Mouse (Mus musculus) forebrain, embryonic 15.5 days (tissue): ENCODE measurements around the gene 3110082J24Rik. TPM values are rescaled to one million over a fixed set of nuclear protein-coding genes. Genes with fewer than 3 reads are reported as not detected.

Experiments
- ATAC-seq: fragments of 200-750 bp; cut with Nextera tagmentation; replicated peaks from 2 replicates; pipeline ENCODE4 v1.8.0; 2017; ENCODE audit warnings: mild to moderate bottlenecking, moderate TSS enrichment, moderate library complexity
- H3K27ac ChIP-seq: fragments of 300-500 bp; sonication (generic); replicated peaks from 2 replicates; pipeline ENCODE4 v1.5.1; 2015; ENCODE audit warnings: mild to moderate bottlenecking, inconsistent platforms
- H3K27me3 ChIP-seq: fragments of 300-500 bp; sonication (generic); 2 replicates; pipeline ENCODE4 v1.6.1; 2015; ENCODE audit warnings: inconsistent platforms
- H3K36me3 ChIP-seq: fragments of 300-500 bp; sonication (generic); 2 replicates; pipeline ENCODE4 v1.6.1; 2015; ENCODE audit warnings: mild to moderate bottlenecking, inconsistent platforms
- H3K4me1 ChIP-seq: fragments of 300-500 bp; sonication (generic); 2 replicates; pipeline ENCODE4 v1.6.1; 2015; ENCODE audit warnings: inconsistent platforms
- H3K4me2 ChIP-seq: fragments of 300-500 bp; sonication (generic); replicated peaks from 2 replicates; pipeline ENCODE4 v1.6.1; 2015; ENCODE audit warnings: mild to moderate bottlenecking, inconsistent platforms
- H3K4me3 ChIP-seq: fragments of 300-500 bp; sonication (generic); 2 replicates; pipeline ENCODE4 v1.5.1; 2015; ENCODE audit warnings: mild to moderate bottlenecking, inconsistent platforms
- H3K9ac ChIP-seq: fragments of 300-500 bp; sonication (generic); replicated peaks from 2 replicates; pipeline ENCODE4 v1.6.1; 2015; ENCODE audit warnings: mild to moderate bottlenecking, inconsistent platforms
- H3K9me3 ChIP-seq: fragments of 300-500 bp; sonication (generic); 2 replicates; pipeline ENCODE4 v1.6.1; 2016; ENCODE audit warnings: inconsistent platforms
- whole genome bisulfite sequencing: fragments of 180-500 bp; shearing (Covaris S2); methylation state at CpG from one replicate; pipeline ENCODE4 v1.1.7; 2015; ENCODE audit warnings: mixed read lengths; 5-methylcytosine and 5-hydroxymethylcytosine counted together
- polyA plus RNA-seq: library from polyadenylated mRNA; unstranded; fragments of >200 nt; fragmentation: Nextera tagmentation; extraction: Ambion mirVana; gene quantifications from 2 replicates; pipeline ENCODE4 v1.2.1, GENCODE M21; 2015

3110082J24Rik gene
- polyA plus RNA-seq, 1 experiment from 2014 or later: 2.9 TPM

DNA sequence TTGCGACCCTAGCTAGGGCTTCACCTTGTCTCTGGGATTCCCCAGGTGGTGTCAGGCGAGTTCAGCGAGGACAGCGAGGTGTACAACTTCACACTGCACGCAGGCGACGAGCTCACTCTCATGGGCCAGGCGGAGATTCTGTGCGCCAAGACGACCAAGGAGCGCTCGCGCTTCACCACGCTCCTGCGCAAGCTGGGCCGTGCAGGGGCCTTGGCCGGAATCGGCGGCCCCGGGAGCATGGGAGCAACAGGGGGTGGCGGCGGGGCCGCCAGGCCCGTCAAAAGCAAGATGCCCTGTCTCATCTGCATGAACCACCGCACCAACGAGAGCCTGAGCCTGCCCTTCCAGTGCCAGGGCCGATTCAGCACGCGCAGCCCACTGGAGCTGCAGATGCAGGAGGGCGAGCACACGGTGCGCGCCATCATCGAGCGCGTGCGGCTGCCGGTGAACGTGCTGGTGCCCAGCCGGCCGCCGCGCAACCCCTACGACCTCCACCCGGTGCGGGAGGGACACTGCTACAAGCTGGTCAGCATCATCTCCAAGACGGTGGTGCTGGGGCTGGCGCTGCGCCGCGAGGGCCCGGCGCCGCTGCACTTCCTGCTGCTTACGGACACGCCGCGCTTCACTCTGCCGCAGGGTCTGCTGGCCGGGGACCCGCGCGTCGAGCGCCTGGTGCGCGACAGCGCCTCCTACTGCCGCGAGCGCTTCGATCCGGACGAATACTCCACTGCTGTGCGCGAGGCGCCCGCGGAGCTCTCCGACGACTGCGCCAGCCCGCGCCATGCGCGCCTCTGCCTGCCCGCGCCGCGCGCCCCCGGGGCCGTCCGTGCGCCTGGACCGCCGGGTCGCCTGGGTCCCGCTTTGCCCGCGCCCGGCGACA lies 8.2 kb upstream of the 3110082J24Rik start:
- H3K9ac ChIP-seq: peak overlapping the region; percentile 41
- H3K4me3 ChIP-seq: peak overlapping the region; percentile 44
- H3K27ac ChIP-seq: no peak overlapping the region
- ATAC-seq: peak; percentile 91
- 4% methylated on average over 102 of the region's 103 CpGs for WGBS
- peak overlapping the region; percentile 61 for H3K4me2 ChIP-seq
- no peaks in the 10 kb centered on the region for H3K9me3 ChIP-seq
- no peaks in the 10 kb centered on the region for H3K27me3 ChIP-seq
- peaks cover 39% of the 10 kb centered on the region for H3K4me1 ChIP-seq
- peaks cover 26% of the 10 kb centered on the region for H3K36me3 ChIP-seq

DNA sequence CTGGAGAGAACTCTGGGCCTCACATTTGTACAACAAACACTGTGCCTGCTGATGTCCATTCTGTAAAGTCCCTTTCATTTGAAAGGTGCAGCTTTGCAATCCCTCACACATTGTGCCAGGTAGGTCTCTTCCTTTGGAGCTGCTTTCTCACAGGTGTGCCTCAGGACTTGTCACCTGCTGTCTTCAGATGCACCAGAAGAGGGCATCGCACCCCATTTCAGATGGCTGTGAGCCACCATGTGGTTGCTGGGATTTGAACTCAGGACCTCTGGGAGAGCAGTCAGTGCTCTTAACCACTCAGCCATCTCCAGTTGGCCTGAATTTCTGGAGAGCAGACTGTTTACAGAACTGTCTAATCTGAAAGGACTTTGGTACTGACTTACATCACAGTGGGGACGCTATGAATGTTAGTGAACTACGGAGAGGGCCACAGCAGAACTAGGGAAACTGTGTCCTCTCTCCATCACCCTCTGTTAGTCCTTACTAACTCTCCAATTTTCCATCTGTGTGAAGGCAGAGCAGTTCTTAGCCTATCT lies 6.7 kb upstream of the 3110082J24Rik start:
- 88% methylated on average over 3 of the region's 3 CpGs for WGBS
- Histone ChIP-seq H3K9ac (no peak overlapping the region), H3K4me3 (no peak overlapping the region), H3K27ac (no peak overlapping the region), H3K4me2 (no peak overlapping the region), H3K36me3 (peaks cover 12% of the 10 kb centered on the region; the same call in 1 of the 2 replicates), H3K9me3 (no peaks in the 10 kb centered on the region), H3K27me3 (no peaks in the 10 kb centered on the region), H3K4me1 (peaks cover 48% of the 10 kb centered on the region)
- ATAC-seq: no peak

DNA sequence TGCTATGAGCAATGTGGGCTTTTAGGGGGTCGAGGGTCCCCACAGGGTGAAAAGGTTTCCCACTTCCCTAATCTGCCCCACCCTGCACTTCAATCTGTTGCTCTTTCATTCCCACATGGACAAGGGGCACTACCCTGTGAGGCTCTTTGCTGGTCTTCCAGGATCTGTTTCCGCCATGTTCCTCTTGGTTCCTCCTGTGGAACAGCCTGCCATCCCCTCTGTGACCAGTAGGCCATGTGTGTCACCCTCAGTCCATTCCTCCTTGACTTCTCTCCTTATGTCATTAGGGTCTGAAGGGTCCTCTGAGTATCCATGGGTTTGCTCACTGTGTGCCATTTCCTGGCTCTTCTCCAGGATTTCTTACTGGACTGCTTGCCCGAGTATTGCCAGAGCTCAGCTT lies 5.9 kb upstream of the 3110082J24Rik start:
- Histone ChIP-seq H3K27me3 (no peaks in the 10 kb centered on the region), H3K4me2 (no peak overlapping the region), H3K9ac (no peak overlapping the region), H3K27ac (no peak overlapping the region), H3K36me3 (peaks cover 4% of the 10 kb centered on the region; the same call in 1 of the 2 replicates), H3K9me3 (no peaks in the 10 kb centered on the region), H3K4me3 (no peak overlapping the region), H3K4me1 (peaks cover 56% of the 10 kb centered on the region)
- no peak for ATAC-seq
- 65% methylated on average over 3 of the region's 3 CpGs for WGBS

DNA sequence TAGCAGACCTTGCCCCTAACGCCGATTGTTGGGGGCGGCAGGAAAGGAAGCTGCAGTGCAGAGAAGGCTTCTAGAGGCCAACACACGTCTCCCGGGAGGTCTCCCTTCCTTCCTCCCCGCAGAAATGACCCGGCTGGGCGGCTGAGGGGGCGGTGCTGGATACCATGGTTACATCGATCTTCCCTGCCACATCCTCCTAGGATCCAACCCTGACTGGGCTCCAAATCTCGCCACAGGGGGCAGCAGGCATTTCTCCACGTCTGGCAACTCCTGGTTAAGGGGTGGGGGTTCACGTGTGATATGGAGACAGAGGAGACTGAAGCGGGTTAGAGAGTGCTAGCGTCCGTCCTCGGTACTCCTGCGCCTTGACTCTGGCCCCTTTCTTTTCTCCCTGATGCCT lies 5.2 kb upstream of the 3110082J24Rik start:
- H3K27ac ChIP-seq: no peak overlapping the region
- no peak for ATAC-seq

DNA sequence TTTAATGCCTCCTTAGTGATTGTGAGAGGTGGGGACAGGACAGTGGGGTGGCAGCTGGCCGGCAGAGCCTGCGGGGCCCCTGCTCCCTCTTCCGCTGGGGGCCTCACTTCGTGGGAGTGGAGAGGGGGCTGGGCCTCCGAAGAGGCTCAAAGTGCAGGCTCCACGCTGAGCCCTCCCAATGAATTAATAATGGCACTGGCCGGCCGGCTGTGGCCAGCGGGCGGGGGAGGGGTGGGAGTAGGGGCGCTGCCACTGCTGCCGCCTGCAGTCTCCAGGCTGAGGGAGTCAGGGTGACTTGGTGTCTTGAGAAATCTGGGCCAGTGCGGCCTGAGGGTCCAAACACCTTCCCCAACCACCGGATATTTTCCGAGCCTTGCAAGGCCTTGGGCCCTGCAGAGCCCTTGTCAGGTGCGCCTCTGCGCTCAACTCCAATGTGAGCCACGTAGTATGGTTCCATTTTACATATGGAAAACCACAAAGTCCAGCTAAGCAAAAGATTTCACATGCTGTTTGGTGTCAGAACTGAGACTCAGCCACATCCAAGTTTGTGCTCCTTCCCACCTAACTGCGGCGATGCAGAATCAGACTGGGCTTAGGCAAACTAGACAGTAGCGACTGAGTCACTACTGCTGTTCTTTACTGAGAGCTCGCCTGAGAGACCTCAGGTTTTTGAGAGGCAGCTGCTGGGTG lies 4.6 kb upstream of the 3110082J24Rik start:
- Histone ChIP-seq H3K4me2 (peak overlapping the region; percentile 32), H3K27me3 (no peaks in the 10 kb centered on the region), H3K4me1 (peaks cover 69% of the 10 kb centered on the region), H3K36me3 (no peaks in the 10 kb centered on the region), H3K27ac (no peak overlapping the region), H3K9me3 (no peaks in the 10 kb centered on the region), H3K4me3 (peak overlapping the region; percentile 3; the same call in 1 of the 2 replicates), H3K9ac (no peak overlapping the region)
- 13% methylated on average over 22 of the region's 22 CpGs for WGBS
- no peak for ATAC-seq

More for the DNA sequence above, 5.2 kb upstream of the 3110082J24Rik start:
- H3K4me2 ChIP-seq: peak overlapping the region; percentile 32
- H3K4me1 ChIP-seq: peaks cover 63% of the 10 kb centered on the region
- peak overlapping the region; percentile 3; the same call in 1 of the 2 replicates for H3K4me3 ChIP-seq
- no peaks in the 10 kb centered on the region for H3K27me3 ChIP-seq
- no peak overlapping the region for H3K9ac ChIP-seq
- WGBS: 11% methylated on average over 18 of the region's 18 CpGs
- no peaks in the 10 kb centered on the region for H3K9me3 ChIP-seq
- H3K36me3 ChIP-seq: no peaks in the 10 kb centered on the region; the same call in 1 of the 2 replicates

DNA sequence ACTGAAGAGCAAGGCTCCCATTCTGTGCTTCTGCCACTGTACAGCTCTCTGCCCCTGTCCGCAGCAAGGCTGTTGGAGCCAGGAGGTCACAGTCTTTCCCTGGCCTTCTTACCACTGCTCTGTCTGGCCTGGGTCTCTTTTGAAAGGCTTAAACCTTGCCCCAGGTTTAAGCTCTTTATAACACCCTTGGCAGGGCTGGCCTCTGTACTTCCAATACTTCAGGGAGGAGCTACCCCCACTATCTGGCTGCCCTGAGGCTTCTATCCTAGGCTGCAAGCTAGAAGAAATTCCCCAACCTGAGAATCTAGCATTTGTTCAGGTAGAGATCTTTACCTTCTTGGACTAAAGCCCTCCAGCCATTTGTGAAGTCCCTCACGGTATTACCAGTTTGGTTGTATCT lies 4.0 kb upstream of the 3110082J24Rik start:
- Histone ChIP-seq H3K27me3 (no peaks in the 10 kb centered on the region), H3K4me3 (no peak overlapping the region), H3K36me3 (no peaks in the 10 kb centered on the region), H3K9ac (no peak overlapping the region), H3K4me2 (no peak overlapping the region), H3K9me3 (no peaks in the 10 kb centered on the region), H3K27ac (no peak overlapping the region), H3K4me1 (peaks cover 73% of the 10 kb centered on the region)
- 31% methylated on average over 2 of the region's 2 CpGs for WGBS
- no peak for ATAC-seq

DNA sequence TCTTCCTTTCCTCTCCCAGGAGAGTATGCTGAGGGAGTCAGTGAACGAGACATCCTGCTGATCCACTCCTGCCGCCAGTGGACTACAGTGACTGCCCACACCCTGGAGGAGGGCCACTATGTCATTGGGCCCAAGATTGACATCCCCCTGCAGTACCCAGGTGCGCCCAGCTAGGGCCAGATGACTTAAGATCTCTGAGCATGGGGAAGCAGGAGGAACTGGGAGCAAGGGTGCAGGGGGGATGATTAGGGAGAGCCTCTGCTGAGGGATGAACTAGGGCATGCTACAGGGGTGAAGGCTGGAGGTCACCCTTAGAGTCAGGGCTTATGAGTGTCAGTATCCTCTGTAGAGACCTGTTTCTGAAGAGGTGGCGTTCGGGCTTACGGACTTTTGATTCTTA lies 2.3 kb upstream of the 3110082J24Rik start:
- Histone ChIP-seq H3K4me1 (peaks cover 68% of the 10 kb centered on the region), H3K36me3 (no peaks in the 10 kb centered on the region), H3K4me3 (no peak overlapping the region), H3K27ac (0 out of 2 replicates have a peak overlapping the region, but pooled peaks have one; percentile 84), H3K27me3 (no peaks in the 10 kb centered on the region), H3K9me3 (no peaks in the 10 kb centered on the region), H3K9ac (no peak overlapping the region), H3K4me2 (peak overlapping the region; percentile 86; the same call in 1 of the 2 replicates)
- ATAC-seq: no peak
- 62% methylated on average over 6 of the region's 6 CpGs for WGBS

DNA sequence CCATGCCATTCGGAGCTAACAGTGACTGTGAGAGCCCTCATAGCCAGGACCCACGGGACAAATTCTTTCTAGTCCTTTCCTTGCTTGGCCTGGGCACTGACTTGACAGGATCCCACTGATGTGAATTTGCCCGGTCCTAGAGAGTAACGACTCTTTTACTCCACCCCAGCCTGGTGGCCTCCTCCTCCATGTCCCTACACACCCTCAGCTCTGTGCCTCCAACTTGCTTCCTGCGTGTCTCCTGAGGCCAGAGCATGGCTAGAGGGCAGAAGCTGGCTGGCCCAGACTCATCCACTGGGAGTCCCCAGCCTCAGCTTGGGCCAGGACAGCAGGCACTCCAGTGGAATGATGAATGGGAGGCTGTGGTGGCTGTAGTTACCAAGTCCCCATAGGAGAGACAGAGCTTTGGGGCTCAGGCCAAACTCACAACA lies 1.7 kb upstream of the 3110082J24Rik start:
- Histone ChIP-seq H3K36me3 (no peaks in the 10 kb centered on the region), H3K4me3 (0 out of 2 replicates have a peak overlapping the region, but pooled peaks have one; percentile 77), H3K9me3 (no peaks in the 10 kb centered on the region), H3K4me2 (peak overlapping the region; percentile 86), H3K27ac (peak overlapping the region; percentile 84), H3K4me1 (peaks cover 68% of the 10 kb centered on the region), H3K9ac (no peak overlapping the region), H3K27me3 (no peaks in the 10 kb centered on the region)
- ATAC-seq: no peak
- WGBS: 5% methylated on average over 5 of the region's 5 CpGs

DNA sequence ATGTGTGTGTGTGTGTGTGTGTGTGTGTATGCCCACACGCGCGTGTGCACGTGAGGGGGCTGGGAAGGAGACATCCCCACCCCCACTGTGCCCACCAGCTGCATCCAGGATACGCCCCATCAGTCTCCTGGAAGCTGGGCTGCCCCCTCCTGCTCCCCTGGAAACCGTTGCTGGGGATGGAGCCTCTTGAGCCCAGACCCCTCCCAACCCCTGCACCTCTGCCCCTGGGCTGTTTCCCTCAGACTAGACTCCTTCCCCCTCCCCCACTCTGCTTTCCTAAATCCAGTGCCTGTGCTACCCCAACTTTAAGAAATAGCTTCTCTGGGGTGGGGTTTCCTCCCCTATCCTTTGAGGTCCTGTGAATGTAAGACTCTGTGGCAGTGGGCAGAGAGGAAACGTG lies 1.3 kb upstream of the 3110082J24Rik start:
- no peak overlapping the region for H3K9ac ChIP-seq
- peaks cover 68% of the 10 kb centered on the region for H3K4me1 ChIP-seq
- H3K4me2 ChIP-seq: peak overlapping the region; percentile 86
- ATAC-seq: peak; percentile 53
- WGBS: under 1% methylated on average over 7 of the region's 7 CpGs
- H3K9me3 ChIP-seq: no peaks in the 10 kb centered on the region
- peak overlapping the region; percentile 84 for H3K27ac ChIP-seq
- peak overlapping the region; percentile 77 for H3K4me3 ChIP-seq
- H3K27me3 ChIP-seq: no peaks in the 10 kb centered on the region
- no peaks in the 10 kb centered on the region for H3K36me3 ChIP-seq

DNA sequence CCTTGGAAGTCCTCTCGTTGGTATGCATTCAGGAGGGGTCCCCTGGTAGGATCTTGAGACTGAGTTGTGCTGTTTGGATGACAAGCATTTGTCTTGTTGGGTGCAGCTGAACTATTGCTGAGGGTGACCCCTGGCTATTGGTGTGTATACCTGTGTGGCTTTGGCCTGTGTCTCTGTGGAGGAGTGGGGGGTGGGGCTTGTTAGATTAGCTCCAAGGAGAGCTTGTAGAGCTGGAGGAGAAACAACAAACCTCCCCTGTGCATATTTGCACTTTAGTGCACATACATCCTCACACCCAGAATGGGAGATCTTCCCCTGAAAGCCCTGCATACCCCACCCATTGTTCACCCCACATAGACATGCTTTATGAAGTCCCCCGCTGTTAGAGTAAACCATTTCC lies 870 bp upstream of the 3110082J24Rik start:
- Histone ChIP-seq H3K27ac (peak overlapping the region; percentile 84), H3K9ac (no peak overlapping the region), H3K9me3 (no peaks in the 10 kb centered on the region), H3K36me3 (no peaks in the 10 kb centered on the region), H3K4me1 (peaks cover 68% of the 10 kb centered on the region), H3K27me3 (no peaks in the 10 kb centered on the region), H3K4me3 (peak overlapping the region; percentile 77), H3K4me2 (peak overlapping the region; percentile 86)
- 6% methylated on average over 2 of the region's 2 CpGs for WGBS
- no peak for ATAC-seq

DNA sequence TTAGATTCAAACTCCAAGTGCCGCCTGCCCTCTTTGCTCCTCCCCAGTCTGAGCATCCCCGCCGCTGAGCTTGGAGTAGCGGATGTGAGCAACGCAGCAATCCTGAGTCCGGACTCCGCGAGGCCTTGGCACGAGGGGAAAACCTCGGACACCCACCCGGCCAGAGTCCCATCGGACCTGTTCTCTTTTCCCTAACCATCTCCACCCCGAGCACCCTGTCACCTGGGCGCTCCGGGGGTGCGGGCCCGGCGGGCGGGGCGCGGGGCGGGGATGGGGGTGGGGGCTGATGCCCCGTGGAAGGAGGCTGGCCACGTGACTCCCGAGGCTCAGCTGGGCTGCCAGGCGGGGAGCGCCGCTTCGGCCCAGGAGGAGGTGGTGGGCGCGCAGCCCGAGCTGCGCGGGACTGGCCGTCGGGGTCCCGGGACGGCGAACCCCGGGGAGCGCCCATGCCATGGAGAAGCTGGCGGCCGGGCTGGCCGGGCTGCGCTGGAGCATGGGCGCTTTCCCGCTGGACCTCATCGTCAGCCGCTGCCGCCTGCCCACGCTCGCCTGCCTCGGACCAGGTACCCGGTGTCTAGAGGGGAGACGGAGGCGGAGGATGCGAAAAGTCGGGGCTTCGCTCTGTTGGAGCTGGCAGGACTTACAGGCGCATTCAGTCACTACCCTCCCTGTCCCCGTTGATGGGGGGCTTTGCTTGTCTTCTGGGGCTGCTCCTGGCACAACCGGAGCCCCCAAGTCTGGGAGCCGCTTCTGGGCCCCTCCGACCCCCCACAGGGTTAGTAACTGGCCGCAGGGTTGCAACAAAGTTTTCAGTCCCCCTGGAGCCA lies 832 bp downstream of the 3110082J24Rik start, which contains the start of gene Garem2:
Gene Garem2, plus strand, starts transcription at position 321 of the 827 bp plus-strand sequence.
- peak; percentile 35 for ATAC-seq
- H3K9ac ChIP-seq: peak within 1 kb of the TSS; percentile 71
- no peaks in the 10 kb centered on the region for H3K9me3 ChIP-seq
- peaks cover 51% of the 10 kb centered on the region for H3K4me1 ChIP-seq
- 1% methylated on average over 58 of the region's 65 CpGs for whole genome bisulfite sequencing
- no peaks in the 10 kb centered on the region for H3K27me3 ChIP-seq
- H3K27ac ChIP-seq: peak within 1 kb of the TSS; percentile 84
- peak within 1 kb of the TSS; percentile 86 for H3K4me2 ChIP-seq
- H3K4me3 ChIP-seq: peak within 1 kb of the TSS; percentile 77
- H3K36me3 ChIP-seq: no peaks in the 10 kb centered on the region
